Mouse (Mus musculus): ENCODE data around the gene Padi1. TPM values are rescaled to one million over a fixed set of nuclear protein-coding genes. Genes with fewer than 3 reads are reported as not detected.

Padi1 gene
- polyA plus RNA-seq, 1 experiment from 2014 or later: 0.20 TPM

- 75% methylated on average over 5 of the region's 5 CpGs for WGBS
- Histone ChIP-seq H3K4me3 (ENCODE audit: low read depth, low read length) (no peak overlapping the region), H3K27me3 (replicated peaks; ENCODE audit: insufficient read depth, low read length) (no peaks in the 10 kb centered on the region), H3K9ac (replicated peaks; ENCODE audit: low read depth) (no peak overlapping the region), H3K4me2 (replicated peaks; ENCODE audit: low read depth, low read length) (no peak overlapping the region), H3K9me3 (ENCODE audit: low read length) (no peaks in the 10 kb centered on the region), H3K27ac (ENCODE audit: low read length) (no peak overlapping the region), H3K36me3 (ENCODE audit: insufficient read depth, low read length) (no peaks in the 10 kb centered on the region), H3K4me1 (ENCODE audit: insufficient read depth, low read depth, low read length) (no peaks in the 10 kb centered on the region)
- no peak for TF ChIP-seq CTCF (IDR thresholded peaks at IDR 0.05)
- TF ChIP-seq EP300 (IDR thresholded peaks at IDR 0.05): no peak
- no peak for DNase-seq (ENCODE audit: low spot score)
- ATAC-seq: no peak
Measured at GRCm38 (mm10) chr4:140768973-140769372, 76.6 kb downstream of the Padi1 start.

DNA sequence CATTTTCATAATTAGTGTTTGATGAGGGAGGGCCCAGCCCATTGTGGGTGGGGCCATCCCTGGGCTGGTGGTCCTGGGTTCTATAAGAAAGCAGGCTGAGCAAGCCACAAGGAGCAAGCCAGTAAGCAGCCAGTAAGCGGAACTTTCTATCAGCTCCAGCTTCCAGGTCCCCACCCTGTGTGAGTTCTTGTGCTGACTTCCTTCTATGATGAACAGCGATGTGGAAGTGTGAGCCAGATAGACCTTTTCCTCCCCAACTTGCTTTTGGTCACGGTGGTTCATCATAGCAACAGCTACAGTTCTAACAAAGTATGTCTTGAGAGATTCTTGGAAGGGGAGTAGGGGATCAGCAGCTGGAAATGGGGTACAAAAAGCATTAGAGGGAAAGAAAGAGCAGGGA, 79.6 kb downstream of the Padi1 start:
- Histone ChIP-seq H3K27me3 (replicated peaks; ENCODE audit: insufficient read depth, low read length) (no peaks in the 10 kb centered on the region), H3K36me3 (ENCODE audit: insufficient read depth, low read length) (no peaks in the 10 kb centered on the region), H3K9ac (replicated peaks; ENCODE audit: low read depth) (no peak overlapping the region), H3K4me1 (ENCODE audit: insufficient read depth, low read depth, low read length) (no peaks in the 10 kb centered on the region), H3K4me3 (ENCODE audit: low read depth, low read length) (no peak overlapping the region), H3K27ac (ENCODE audit: low read length) (no peak overlapping the region), H3K9me3 (ENCODE audit: low read length) (no peaks in the 10 kb centered on the region), H3K4me2 (replicated peaks; ENCODE audit: low read depth, low read length) (no peak overlapping the region)
- TF ChIP-seq EP300 (IDR thresholded peaks at IDR 0.05) (no peak), CTCF (IDR thresholded peaks at IDR 0.05) (no peak)
- WGBS: 71% methylated on average over 3 of the region's 3 CpGs
- no peak for ATAC-seq
- DNase-seq (ENCODE audit: low spot score): no peak

DNA sequence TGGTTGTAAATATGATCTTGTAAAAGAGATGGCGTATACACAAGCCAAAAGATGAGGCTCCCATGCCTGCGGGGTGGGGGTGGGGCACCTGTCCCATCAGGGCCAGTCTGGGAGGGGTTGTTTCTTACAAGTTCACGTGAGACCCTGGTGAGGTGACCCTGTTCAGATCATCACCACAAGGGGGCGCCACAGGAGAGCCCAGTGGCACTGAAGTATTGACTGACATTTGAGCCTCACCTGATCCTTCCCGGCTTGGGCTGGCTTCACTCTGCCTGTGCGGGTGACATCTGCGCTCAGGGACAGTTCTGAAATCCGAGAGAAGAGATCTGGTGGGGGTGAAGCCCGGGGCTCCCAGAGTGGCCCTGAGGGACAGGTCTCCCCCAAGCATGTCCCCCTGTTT, 82.4 kb downstream of the Padi1 start:
- no peaks in the 10 kb centered on the region for H3K36me3 ChIP-seq (ENCODE audit: insufficient read depth, low read length)
- no peak overlapping the region for H3K27ac ChIP-seq (ENCODE audit: low read length)
- H3K4me2 ChIP-seq (replicated peaks; ENCODE audit: low read depth, low read length): no peak overlapping the region
- TF ChIP-seq EP300 (IDR thresholded peaks at IDR 0.05) (no peak), CTCF (IDR thresholded peaks at IDR 0.05) (peak; percentile 77)
- ATAC-seq (no peak), DNase-seq (ENCODE audit: low spot score) (peak; percentile 25)
- no peaks in the 10 kb centered on the region for H3K27me3 ChIP-seq (replicated peaks; ENCODE audit: insufficient read depth, low read length)
- WGBS: 12% methylated on average over 9 of the region's 9 CpGs
- H3K9me3 ChIP-seq (ENCODE audit: low read length): no peaks in the 10 kb centered on the region
- no peaks in the 10 kb centered on the region for H3K4me1 ChIP-seq (ENCODE audit: insufficient read depth, low read depth, low read length)
- H3K9ac ChIP-seq (replicated peaks; ENCODE audit: low read depth): no peak overlapping the region
- no peak overlapping the region for H3K4me3 ChIP-seq (ENCODE audit: low read depth, low read length)

Other genes starting within 250 kb of the Padi1 start
- 9.3 and 9.5 TPM in 2 replicates for gene Arhgef10l, start 179.8 kb downstream of the Padi1 start, polyA plus RNA-seq (2015; fragmentation: Nextera tagmentation; extraction: Ambion mirVana)
- gene Rcc2, start 145.2 kb downstream of the Padi1 start, polyA plus RNA-seq (2015; fragmentation: Nextera tagmentation; extraction: Ambion mirVana): 17.0 and 21.1 TPM in 2 replicates
- gene Padi6, start 103.1 kb downstream of the Padi1 start, polyA plus RNA-seq (2015; fragmentation: Nextera tagmentation; extraction: Ambion mirVana): 0.26 TPM in 1 of 2 replicates, not detected in the other
- 1.1 and 1.6 TPM in 2 replicates for gene Padi4, start 71.5 kb downstream of the Padi1 start, polyA plus RNA-seq (2015; fragmentation: Nextera tagmentation; extraction: Ambion mirVana)
- 0.35 and 0.50 TPM in 2 replicates for gene Padi3, start 35.1 kb downstream of the Padi1 start, polyA plus RNA-seq (2015; fragmentation: Nextera tagmentation; extraction: Ambion mirVana)
- gene Padi2, start 60.6 kb upstream of the Padi1 start, polyA plus RNA-seq (2015; fragmentation: Nextera tagmentation; extraction: Ambion mirVana): 0.63 and 0.94 TPM in 2 replicates
- gene Sdhb, start 115.4 kb upstream of the Padi1 start, polyA plus RNA-seq (2015; fragmentation: Nextera tagmentation; extraction: Ambion mirVana): 251 and 275 TPM in 2 replicates
- gene Atp13a2, start 141.1 kb upstream of the Padi1 start, polyA plus RNA-seq (2015; fragmentation: Nextera tagmentation; extraction: Ambion mirVana): 34.2 and 34.4 TPM in 2 replicates
- gene Mfap2, start 164.6 kb upstream of the Padi1 start, polyA plus RNA-seq (2015; fragmentation: Nextera tagmentation; extraction: Ambion mirVana): 398 and 422 TPM in 2 replicates
- gene Crocc, start 214.8 kb upstream of the Padi1 start, polyA plus RNA-seq (2015; fragmentation: Nextera tagmentation; extraction: Ambion mirVana): 2.3 and 2.9 TPM in 2 replicates
- gene Necap2, start 232.6 kb upstream of the Padi1 start, polyA plus RNA-seq (2015; fragmentation: Nextera tagmentation; extraction: Ambion mirVana): 102 and 110 TPM in 2 replicates
- 0.13 and 0.27 TPM in 2 replicates for gene Spata21, start 242.6 kb upstream of the Padi1 start, polyA plus RNA-seq (2015; fragmentation: Nextera tagmentation; extraction: Ambion mirVana)